Mouse (Mus musculus) heart, postnatal 0 days (tissue): ENCODE measurements at regions not wholly inside any gene's neighbourhood (a gene's known extent, or its start where the extent isn't known, plus 50 kb on each side); places are given as distances from the start of the nearest gene placed in this dataset.
"Not testable (repeated sequence)": the region's sequence is repeated elsewhere in the genome, so short reads cannot be mapped to it uniquely, and the experiment has no call there.

Experiments used
- ATAC-seq: fragments of 200-750 bp; cut with Nextera tagmentation; 2 replicates; pipeline ENCODE4 v1.8.0; 2017; ENCODE audit warnings: low read depth, moderate number of reproducible peaks, moderate library complexity; ENCODE audit not compliant: insufficient read depth
- DNase-seq: peaks from one replicate; pipeline ENCODE4 v3.0.0-alpha.2; 2016; ENCODE audit warnings: low spot score
- H3K27ac ChIP-seq: fragments of 300-500 bp; sonication (generic); 2 replicates; pipeline ENCODE4 v1.5.1; 2014; ENCODE audit warnings: low read depth, mild to moderate bottlenecking
- H3K27me3 ChIP-seq: fragments of 300-500 bp; sonication (generic); 2 replicates; pipeline ENCODE4 v1.6.1; 2014; ENCODE audit warnings: low read length, mixed read lengths; ENCODE audit not compliant: control insufficient read depth, insufficient read depth
- H3K36me3 ChIP-seq: fragments of 300-500 bp; sonication (generic); replicated peaks from 2 replicates; pipeline ENCODE4 v1.6.1; 2014; ENCODE audit warnings: low read length, mixed read lengths; ENCODE audit not compliant: control insufficient read depth, insufficient read depth
- H3K4me1 ChIP-seq: fragments of 300-500 bp; sonication (generic); 2 replicates; pipeline ENCODE4 v1.6.1; 2014; ENCODE audit warnings: antibody characterized with exemption; ENCODE audit not compliant: control insufficient read depth, insufficient read depth
- H3K4me2 ChIP-seq: fragments of 300-500 bp; sonication (generic); 2 replicates; pipeline ENCODE4 v1.6.1; 2014; ENCODE audit warnings: low read depth, mild to moderate bottlenecking, low read length, moderate library complexity
- H3K4me3 ChIP-seq: fragments of 300-500 bp; sonication (generic); 2 replicates; pipeline ENCODE4 v1.5.1; 2014; ENCODE audit warnings: low read depth, low read length
- H3K9ac ChIP-seq: fragments of 300-500 bp; sonication (generic); replicated peaks from 2 replicates; pipeline ENCODE4 v1.6.1; 2014; ENCODE audit warnings: low read depth, low read length, mixed read lengths
- H3K9me3 ChIP-seq: fragments of 300-500 bp; sonication (generic); replicated peaks from 2 replicates; pipeline ENCODE4 v1.6.1; 2016; ENCODE audit warnings: low read length; ENCODE audit not compliant: control insufficient read depth
- CTCF ChIP-seq: IDR thresholded peaks from 2 replicates; pipeline ENCODE4 v1.5.1; 2016; ENCODE audit warnings: antibody characterized with exemption, control low read depth, low read depth
- EP300 ChIP-seq: IDR thresholded peaks from 2 replicates; pipeline ENCODE4 v1.6.1; 2016; ENCODE audit warnings: antibody characterized with exemption, low read depth
- WGBS: fragments of 180-500 bp; shearing (Covaris S2); extraction: QIAGEN DNeasy Blood & Tissue Kit; methylation state at CpG from one replicate; pipeline ENCODE4 v1.1.7; 2014; 5-methylcytosine and 5-hydroxymethylcytosine counted together

- not testable (repeated sequence) for H3K9ac ChIP-seq, DNase-seq, H3K27me3 ChIP-seq, H3K36me3 ChIP-seq, H3K4me3 ChIP-seq, H3K27ac ChIP-seq, H3K9me3 ChIP-seq, H3K4me2 ChIP-seq, H3K4me1 ChIP-seq, ATAC-seq
- WGBS: 47% methylated on average over 1 of the region's 1 CpGs
Measured at GRCm38 (mm10) chr2:95433996-95434395, 884.0 kb upstream of the Lrrc4c start.

- H3K9me3 ChIP-seq: no peaks in the 10 kb centered on the region
- no peak overlapping the region for H3K27ac ChIP-seq
- H3K4me2 ChIP-seq: no peak overlapping the region
- DNase-seq (no peak), ATAC-seq (no peak)
- H3K4me3 ChIP-seq: no peak overlapping the region
- H3K4me1 ChIP-seq: no peaks in the 10 kb centered on the region
- no peaks in the 10 kb centered on the region for H3K36me3 ChIP-seq
- H3K27me3 ChIP-seq: no peaks in the 10 kb centered on the region
- TF ChIP-seq CTCF (no peak), EP300 (no peak)
- H3K9ac ChIP-seq: no peak overlapping the region
Measured at GRCm38 (mm10) chr2:95440957-95441356, 877.0 kb upstream of the Lrrc4c start.

- Histone ChIP-seq H3K36me3 (no peaks in the 10 kb centered on the region), H3K27me3 (no peaks in the 10 kb centered on the region), H3K9me3 (no peaks in the 10 kb centered on the region), H3K4me2 (no peak overlapping the region), H3K9ac (no peak overlapping the region), H3K27ac (no peak overlapping the region), H3K4me1 (no peaks in the 10 kb centered on the region), H3K4me3 (no peak overlapping the region)
- WGBS: 81% methylated on average over 2 of the region's 2 CpGs
- TF ChIP-seq CTCF: no peak
- no peak for TF ChIP-seq EP300
- DNase-seq: no peak
- no peak for ATAC-seq
Measured at GRCm38 (mm10) chr2:95443245-95443799, 874.6 kb upstream of the Lrrc4c start.

GRCm38 (mm10) chr2:95448897-95449296 is 869.1 kb upstream of the Lrrc4c start:
- H3K4me3 ChIP-seq: no peak overlapping the region
- no peaks in the 10 kb centered on the region for H3K9me3 ChIP-seq
- no peaks in the 10 kb centered on the region for H3K36me3 ChIP-seq
- DNase-seq (no peak), ATAC-seq (no peak)
- no peaks in the 10 kb centered on the region for H3K27me3 ChIP-seq
- H3K9ac ChIP-seq: no peak overlapping the region
- H3K4me2 ChIP-seq: no peak overlapping the region
- H3K4me1 ChIP-seq: no peaks in the 10 kb centered on the region
- no peak overlapping the region for H3K27ac ChIP-seq
- 21% methylated on average over 1 of the region's 1 CpGs for WGBS
- TF ChIP-seq EP300: no peak
- no peak for TF ChIP-seq CTCF

- H3K4me2 ChIP-seq: no peak overlapping the region
- no peak for TF ChIP-seq CTCF
- no peak for TF ChIP-seq EP300
- H3K4me3 ChIP-seq: no peak overlapping the region
- H3K4me1 ChIP-seq: no peaks in the 10 kb centered on the region
- no peak for DNase-seq
- no peaks in the 10 kb centered on the region for H3K9me3 ChIP-seq
- no peaks in the 10 kb centered on the region for H3K36me3 ChIP-seq
- H3K27ac ChIP-seq: no peak overlapping the region
- H3K9ac ChIP-seq: no peak overlapping the region
- ATAC-seq: no peak
- 67% methylated on average over 5 of the region's 5 CpGs for WGBS
- no peaks in the 10 kb centered on the region for H3K27me3 ChIP-seq
Measured at GRCm38 (mm10) chr2:95479827-95480226, 838.1 kb upstream of the Lrrc4c start.

- Histone ChIP-seq H3K4me1 (no peaks in the 10 kb centered on the region), H3K9me3 (no peaks in the 10 kb centered on the region), H3K36me3 (no peaks in the 10 kb centered on the region), H3K4me3 (no peak overlapping the region), H3K4me2 (no peak overlapping the region), H3K27ac (no peak overlapping the region), H3K27me3 (no peaks in the 10 kb centered on the region), H3K9ac (no peak overlapping the region)
- 66% methylated on average over 2 of the region's 2 CpGs for WGBS
- ATAC-seq: no peak
- TF ChIP-seq EP300 (no peak), CTCF (no peak)
- no peak for DNase-seq
Measured at GRCm38 (mm10) chr2:95483397-95483796, 834.6 kb upstream of the Lrrc4c start.
